Mouse (Mus musculus): ENCODE data around the gene Alk.

- TF ChIP-seq MAX (IDR thresholded peaks at IDR 0.05; ENCODE audit: low read length) (no peak), KAT2A (conservative IDR thresholded peaks at IDR 0.05; ENCODE audit: low read depth, low read length) (no peak), POLR2AphosphoS2 (IDR thresholded peaks at IDR 0.05; ENCODE audit: low read length) (no peak), MAFK (IDR thresholded peaks at IDR 0.05; ENCODE audit: borderline replicate concordance, low read depth, low read length) (no peak), ZKSCAN1 (IDR thresholded peaks at IDR 0.05; ENCODE audit: low read depth, low read length) (no peak), HCFC1 (IDR thresholded peaks at IDR 0.05; ENCODE audit: low read depth, low read length) (no peak), ETS1 (IDR thresholded peaks at IDR 0.05; ENCODE audit: low read depth, low read length) (no peak), CTCF (IDR thresholded peaks at IDR 0.05 in 2 of 3, conservative IDR thresholded peaks at IDR 0.05 in 1 of 3; ENCODE audit: control insufficient read depth in 1 of 3, insufficient read depth in 1 of 3, low read depth in 2 of 3, low read length in 3 of 3, poor library complexity in 1 of 3, severe bottlenecking in 1 of 3) (no peak), JUND (IDR thresholded peaks at IDR 0.05; ENCODE audit: low read depth, low read length) (no peak), E2F4 (IDR thresholded peaks at IDR 0.05; ENCODE audit: borderline replicate concordance, low read depth, low read length) (no peak)
Measured at GRCm38 (mm10) chr17:72485623-72486022, 118.8 kb downstream of the Alk start.

All from MEL (cell line).